Mouse (Mus musculus) E14TG2a.4 (cell line): Measurements from ENCODE around the gene Saxo1.

ENCODE experiments used
- H3K27me3 ChIP-seq: 2 replicates; pipeline ENCODE4 v1.6.1; 2014; ENCODE audit warnings: low read length, control low read depth; ENCODE audit not compliant: insufficient read depth
- H3K36me3 ChIP-seq: 2 replicates; pipeline ENCODE4 v1.6.1; 2014; ENCODE audit warnings: low read length, control low read depth; ENCODE audit not compliant: insufficient read depth
- H3K4me1 ChIP-seq: replicated peaks from 2 replicates; pipeline ENCODE4 v1.6.1; 2014; ENCODE audit warnings: low read depth, low read length, control low read depth
- H3K4me3 ChIP-seq: replicated peaks from 2 replicates; pipeline ENCODE4 v1.5.1; 2014; ENCODE audit warnings: mild to moderate bottlenecking, low read length
- H3K9me3 ChIP-seq: 2 replicates; pipeline ENCODE4 v1.6.1; 2014; ENCODE audit warnings: low read length, control low read depth
- CTCF ChIP-seq: conservative IDR thresholded peaks from 2 replicates; pipeline ENCODE4 v1.5.1; 2014; ENCODE audit warnings: low read length
- NANOG ChIP-seq: IDR thresholded peaks from 2 replicates; pipeline ENCODE4 v1.6.1; 2014; ENCODE audit warnings: borderline replicate concordance, low read length, mixed read lengths
- POU5F1 ChIP-seq: IDR thresholded peaks from 2 replicates; pipeline ENCODE4 v1.6.1; 2014; ENCODE audit warnings: low read length, borderline replicate concordance

Gene Saxo1

GRCm38 (mm10) chr4:86397470-86397869, 160.7 kb downstream of the Saxo1 start:
- no peak overlapping the region for H3K4me3 ChIP-seq
- TF ChIP-seq CTCF, result no peak
- TF ChIP-seq NANOG, result no peak
- no peak for TF ChIP-seq POU5F1
- H3K9me3 ChIP-seq, result no peaks in the 10 kb centered on the region
- H3K36me3 ChIP-seq, result no peaks in the 10 kb centered on the region
- no peaks in the 10 kb centered on the region for H3K4me1 ChIP-seq
- H3K27me3 ChIP-seq, result no peaks in the 10 kb centered on the region

GRCm38 (mm10) chr4:86396672-86397288, 161.3 kb downstream of the Saxo1 start:
- H3K36me3 ChIP-seq, result no peaks in the 10 kb centered on the region
- H3K4me3 ChIP-seq, result no peak overlapping the region
- no peak for TF ChIP-seq NANOG
- TF ChIP-seq POU5F1, result no peak
- no peak for TF ChIP-seq CTCF
- no peaks in the 10 kb centered on the region for H3K9me3 ChIP-seq
- no peaks in the 10 kb centered on the region for H3K4me1 ChIP-seq
- H3K27me3 ChIP-seq, result no peaks in the 10 kb centered on the region

- Histone ChIP-seq H3K4me1 (no peaks in the 10 kb centered on the region), H3K9me3 (no peaks in the 10 kb centered on the region), H3K36me3 (no peaks in the 10 kb centered on the region), H3K27me3 (no peaks in the 10 kb centered on the region), H3K4me3 (no peak overlapping the region)
- TF ChIP-seq NANOG (no peak), CTCF (no peak), POU5F1 (no peak)
Observed at GRCm38 (mm10) chr4:86395636-86396035, 162.5 kb downstream of the Saxo1 start.
